Mouse (Mus musculus) kidney, adult 2 months (tissue): ENCODE results near the gene Sult1a1.
A peak's percentile ranks its signal among the peaks of the same experiment; 100 is the strongest.
"Not testable (repeated sequence)": the region's sequence is repeated elsewhere in the genome, so short reads cannot be mapped to it uniquely, and the experiment has no call there.

Experiments used
- CTCF ChIP-seq: fragments of 200-500 bp; conservative IDR thresholded peaks from 2 replicates; pipeline ENCODE4 v1.5.1; 2011; ENCODE audit warnings: low read depth, mild to moderate bottlenecking, control low read depth, low read length, moderate library complexity, mixed read lengths; ENCODE audit not compliant: insufficient read depth, insufficient read length
- POLR2A ChIP-seq: fragments of 200-500 bp; IDR thresholded peaks from one replicate; pipeline ENCODE4 v1.6.1; 2011; ENCODE audit warnings: low read depth, low read length, control low read depth

GRCm38 (mm10) chr7:126643244-126643617, 33.0 kb downstream of the Sult1a1 start:
- peak; percentile 52 for TF ChIP-seq CTCF
- not testable (repeated sequence) for TF ChIP-seq POLR2A
